In genomic region chr13:59814109-59814591, GRCm38 (mm10) we compare ENCODE assay signal across 16 mouse cellular contexts. TPM values are rescaled to one million over a fixed set of nuclear protein-coding genes. Genes with fewer than 3 reads are reported as not detected.
DNase-seq lines count a peak whose midpoint lies in the region; ATAC-seq and TF ChIP-seq lines count a peak whose summit lies in the region.
"Had no signal": no experiment of that assay in that cellular context is flagged by ENCODE, and none has a peak within 500 bp of the region (broad histone marks: within the 10 kb centered on the region; RNA-seq: fewer than 3 reads in every experiment).

No protein-coding gene starts in this region.

- TF ChIP-seq CTCF in cerebellum, adult 2 months (IDR thresholded peaks at IDR 0.05; ENCODE audit: borderline replicate concordance, insufficient read depth, low read depth, low read length): no peak

- H3K4me2 ChIP-seq in neural tube, embryonic 15.5 days: no peak overlapping the region
- H3K4me2 ChIP-seq: forebrain, embryonic 15.5 days; midbrain, embryonic 11.5 days; neural tube, embryonic 12.5 days had no signal

- no peak overlapping the region for H3K4me3 ChIP-seq in cerebellum, adult 2 months (replicated peaks; ENCODE audit: insufficient read depth, low read depth, low read length)
- no peak overlapping the region for H3K4me3 ChIP-seq in neural tube, embryonic 15.5 days (replicated peaks)
- H3K4me3 ChIP-seq: forebrain, embryonic 15.5 days; neural tube, embryonic 12.5 days had no signal

- ATAC-seq in neural tube, embryonic 15.5 days (ENCODE audit: low FRiP score): no peak
- ATAC-seq: forebrain, embryonic 15.5 days; inflammation-experienced regulatory T-cells, adult 6 months had no signal

- H3K36me3 ChIP-seq in neural tube, embryonic 15.5 days: peaks cover 67% of the 10 kb centered on the region

- H3K9ac ChIP-seq in neural tube, embryonic 15.5 days (replicated peaks): no peak overlapping the region
- H3K9ac ChIP-seq: forebrain, embryonic 15.5 days; neural tube, embryonic 12.5 days had no signal

- H3K27ac ChIP-seq in cerebellum, adult 2 months (ENCODE audit: insufficient read depth, low read length): no peak overlapping the region
- no peak overlapping the region for H3K27ac ChIP-seq in neural tube, embryonic 15.5 days (replicated peaks)
- H3K27ac ChIP-seq: forebrain, embryonic 15.5 days; neural tube, embryonic 12.5 days had no signal

- TF ChIP-seq POLR2A in cerebellum, adult 2 months (IDR thresholded peaks at IDR 0.05; ENCODE audit: borderline replicate concordance, insufficient read depth, low read length): no peak

- DNase-seq in embryo, embryonic 10.5 days (ENCODE audit: low spot score): peak; percentile 6
- DNase-seq in embryo, embryonic 9.5 days (ENCODE audit: extremely low spot score): no peak
- DNase-seq in spleen, adult 12 weeks (ENCODE audit: low spot score): peak; percentile 61
- DNase-seq in spleen, adult 18-20 months: no peak
- peak; percentile 46 for DNase-seq in lung, postnatal 10 days
- DNase-seq in cerebellum, adult 2 months: no peak
- DNase-seq in kidney, postnatal 25 days: no peak
- DNase-seq: adrenal gland, postnatal 14 days; thymus, postnatal 4 days had no signal

- peaks cover 6% of the 10 kb centered on the region; the same call in 1 of the 2 replicates for H3K4me1 ChIP-seq in cerebellum, adult 2 months (ENCODE audit: control insufficient read depth, insufficient read depth, low read length)
- peaks cover 12% of the 10 kb centered on the region for H3K4me1 ChIP-seq in neural tube, embryonic 15.5 days

- no peaks in the 10 kb centered on the region for H3K27me3 ChIP-seq in cerebellum, adult 2 months (ENCODE audit: control insufficient read depth, insufficient read depth, low read length)
- H3K27me3 ChIP-seq in neural tube, embryonic 15.5 days (replicated peaks): no peaks in the 10 kb centered on the region
- H3K27me3 ChIP-seq: forebrain, embryonic 15.5 days; neural tube, embryonic 12.5 days had no signal

- WGBS in cerebellum, adult 2 months: 40% methylated on average over 6 of the region's 6 CpGs
- WGBS in neural tube, embryonic 15.5 days: 82% methylated on average over 6 of the region's 6 CpGs

- no peaks in the 10 kb centered on the region for H3K9me3 ChIP-seq in neural tube, embryonic 15.5 days (replicated peaks)
- H3K9me3 ChIP-seq: forebrain, embryonic 15.5 days; neural tube, embryonic 12.5 days had no signal

RNA-seq across cellular contexts. Expression of gene Tut7, which starts 8.8 kb away (rescaled TPM):
- polyA plus RNA-seq in cerebellum, adult 2 months (2012; rRNA removed): 35.5 and 36.5 TPM in 2 replicates
- 41.7 and 46.3 TPM in 2 replicates for polyA plus RNA-seq in neural tube, embryonic 15.5 days (2015; fragmentation: Nextera tagmentation; extraction: Ambion mirVana)

RNA-seq across cellular contexts. Expression of gene Gm49354, which starts 32.1 kb away (rescaled TPM):
- polyA plus RNA-seq in cerebellum, adult 2 months (2012; rRNA removed): not detected in 2 replicates
- not detected in 2 replicates for polyA plus RNA-seq in neural tube, embryonic 15.5 days (2015; fragmentation: Nextera tagmentation; extraction: Ambion mirVana)
- polyA plus RNA-seq: cortical plate, adult 2 months; forebrain, embryonic 15.5 days; inflammation-experienced regulatory T-cells, adult 6 months; midbrain, embryonic 11.5 days; neural tube, embryonic 12.5 days; small intestine, adult 2 months had no signal

RNA-seq across cellular contexts. Expression of gene Isca1, which starts 44.5 kb away (rescaled TPM):
- 296 and 301 TPM in 2 replicates for polyA plus RNA-seq in cerebellum, adult 2 months (2012; rRNA removed)
- 158 and 171 TPM in 2 replicates for polyA plus RNA-seq in neural tube, embryonic 15.5 days (2015; fragmentation: Nextera tagmentation; extraction: Ambion mirVana)

Comparison
In these comparisons a context has a peak if more than half of its experiments do, and no peak if none do; other contexts are left out.
1. DNase-seq: peak in embryo, embryonic 10.5 days (single experiment), spleen, adult 12 weeks (single experiment) and lung, postnatal 10 days (single experiment); none in embryo, embryonic 9.5 days (single experiment), spleen, adult 18-20 months (0 of 2), cerebellum, adult 2 months (0 of 2) and kidney, postnatal 25 days (0 of 2).